Comparison of ENCODE assay signal across 13 mouse cellular contexts in the genomic region with DNA sequence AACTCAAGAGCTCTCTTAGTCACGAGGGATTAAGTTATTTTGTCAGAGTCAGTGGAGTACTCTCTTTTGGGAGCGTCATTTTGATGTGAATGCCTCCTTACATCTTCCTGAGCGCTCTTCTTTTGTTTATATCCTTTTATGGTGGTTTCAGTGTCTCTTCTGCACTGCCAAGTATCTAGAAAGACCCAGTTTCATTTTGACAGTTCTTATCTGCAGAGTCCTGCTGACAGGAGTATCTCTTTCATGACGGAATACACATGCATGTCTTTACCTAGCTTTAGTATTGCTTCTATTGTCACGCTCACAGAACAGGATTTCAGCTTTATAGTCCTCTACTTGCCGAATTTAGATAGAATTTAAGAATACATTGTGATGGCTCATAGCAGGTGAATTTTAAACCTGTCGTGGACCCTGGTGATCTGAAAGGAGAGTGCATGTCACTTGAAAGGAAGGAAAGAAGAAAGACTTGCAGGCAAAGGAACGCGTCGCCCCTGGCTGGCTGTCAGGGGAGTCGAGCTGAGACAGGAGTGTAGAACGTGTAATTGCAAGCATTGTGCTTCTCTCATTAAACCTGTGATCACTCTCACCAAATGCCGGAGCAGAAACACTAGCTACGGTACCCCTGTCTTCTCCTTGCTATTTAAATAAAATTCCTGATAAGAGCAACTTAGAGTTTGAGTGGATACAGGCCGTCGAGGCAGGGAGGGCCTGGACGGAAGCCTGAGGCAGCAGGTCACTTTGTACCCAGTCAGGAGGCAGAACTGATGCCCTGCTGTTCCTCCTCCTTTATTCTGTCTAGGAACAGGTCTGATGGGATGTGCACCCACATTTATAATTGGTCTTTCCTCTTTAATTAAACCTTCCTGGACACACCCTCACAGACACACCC.
DNase-seq lines count a peak whose midpoint lies in the region; ATAC-seq and TF ChIP-seq lines count a peak whose summit lies in the region.
"Had no signal": no experiment of that assay in that cellular context is flagged by ENCODE, and none has a peak within 500 bp of the region (broad histone marks: within the 10 kb centered on the region; RNA-seq: fewer than 3 reads in every experiment).

No protein-coding gene starts in this region.

- H3K4me1 ChIP-seq in forebrain, embryonic 11.5 days (replicated peaks; ENCODE audit: control insufficient read depth, insufficient read depth, low read length): no peaks in the 10 kb centered on the region
- no peaks in the 10 kb centered on the region for H3K4me1 ChIP-seq in forebrain, embryonic 13.5 days
- H3K4me1 ChIP-seq in heart, embryonic 16.5 days (ENCODE audit: control insufficient read depth, insufficient read depth, low read length): peaks cover 14% of the 10 kb centered on the region
- peaks cover 41% of the 10 kb centered on the region for H3K4me1 ChIP-seq in bone marrow macrophage, adult 2 months (ENCODE audit: control insufficient read depth, insufficient read depth, low read length)
- H3K4me1 ChIP-seq in midbrain, embryonic 16.5 days (ENCODE audit: control insufficient read depth, insufficient read depth, low read length): 0 out of 2 replicates have a peak, but pooled peaks cover 3% of the 10 kb centered on the region
- H3K4me1 ChIP-seq in hindbrain, embryonic 10.5 days (replicated peaks): no peaks in the 10 kb centered on the region
- H3K4me1 ChIP-seq: hindbrain, embryonic 15.5 days had no signal

- no peak for TF ChIP-seq CTCF in bone marrow macrophage, adult 2 months (IDR thresholded peaks at IDR 0.05; ENCODE audit: low read depth, low read length)

- H3K9ac ChIP-seq in forebrain, embryonic 11.5 days (ENCODE audit: low read length): no peak overlapping the region
- no peak overlapping the region for H3K9ac ChIP-seq in forebrain, embryonic 13.5 days
- H3K9ac ChIP-seq in heart, embryonic 16.5 days (ENCODE audit: low read length): no peak overlapping the region
- no peak overlapping the region for H3K9ac ChIP-seq in midbrain, embryonic 16.5 days (ENCODE audit: low read depth, low read length)
- H3K9ac ChIP-seq: hindbrain, embryonic 15.5 days had no signal

- H3K27ac ChIP-seq in forebrain, embryonic 11.5 days (ENCODE audit: low read depth, low read length): no peak overlapping the region
- H3K27ac ChIP-seq in forebrain, embryonic 13.5 days: no peak overlapping the region
- peak overlapping the region; percentile 24; the same call in 1 of the 2 replicates for H3K27ac ChIP-seq in heart, embryonic 16.5 days (ENCODE audit: low read length)
- peak overlapping the region; percentile 83 for H3K27ac ChIP-seq in bone marrow macrophage, adult 2 months (ENCODE audit: insufficient read depth, low read depth, low read length)
- H3K27ac ChIP-seq in midbrain, embryonic 16.5 days (ENCODE audit: low read length): peak overlapping the region; percentile 47; the same call in 1 of the 2 replicates
- H3K27ac ChIP-seq in hindbrain, embryonic 10.5 days: no peak overlapping the region
- H3K27ac ChIP-seq: hindbrain, embryonic 15.5 days had no signal

- ATAC-seq in forebrain, embryonic 11.5 days (replicated peaks; ENCODE audit: low FRiP score): peak; percentile 39; the same call in 1 of the 2 replicates
- no peak for ATAC-seq in forebrain, embryonic 13.5 days
- ATAC-seq in heart, embryonic 16.5 days (replicated peaks; ENCODE audit: extremely low read depth, insufficient read depth, low FRiP score): no peak
- ATAC-seq in midbrain, embryonic 16.5 days: peak; percentile 71

- H3K27me3 ChIP-seq in forebrain, embryonic 11.5 days (ENCODE audit: control insufficient read depth, insufficient read depth, low read length): no peaks in the 10 kb centered on the region
- H3K27me3 ChIP-seq in forebrain, embryonic 13.5 days: no peaks in the 10 kb centered on the region
- H3K27me3 ChIP-seq in heart, embryonic 16.5 days (ENCODE audit: control insufficient read depth, insufficient read depth, low read length): no peaks in the 10 kb centered on the region
- H3K27me3 ChIP-seq in midbrain, embryonic 16.5 days (ENCODE audit: control insufficient read depth, insufficient read depth, low read depth, low read length): no peaks in the 10 kb centered on the region
- H3K27me3 ChIP-seq in hindbrain, embryonic 10.5 days (ENCODE audit: insufficient read depth, poor library complexity, severe bottlenecking): no peaks in the 10 kb centered on the region
- H3K27me3 ChIP-seq: hindbrain, embryonic 15.5 days had no signal

- WGBS in forebrain, embryonic 11.5 days: 86% methylated on average over 17 of the region's 17 CpGs
- WGBS in forebrain, embryonic 13.5 days: 78% methylated on average over 17 of the region's 17 CpGs
- 45% methylated on average over 17 of the region's 17 CpGs for WGBS in heart, embryonic 16.5 days
- 62% methylated on average over 17 of the region's 17 CpGs for WGBS in midbrain, embryonic 16.5 days
- 89% methylated on average over 17 of the region's 17 CpGs for WGBS in hindbrain, embryonic 10.5 days

- no peaks in the 10 kb centered on the region for H3K36me3 ChIP-seq in forebrain, embryonic 11.5 days (ENCODE audit: control insufficient read depth, insufficient read depth, low read length)
- H3K36me3 ChIP-seq in forebrain, embryonic 13.5 days (ENCODE audit: poor library complexity, severe bottlenecking): no peaks in the 10 kb centered on the region
- peaks cover 6% of the 10 kb centered on the region; the same call in 1 of the 2 replicates for H3K36me3 ChIP-seq in heart, embryonic 16.5 days (ENCODE audit: control insufficient read depth, insufficient read depth)
- no peaks in the 10 kb centered on the region for H3K36me3 ChIP-seq in midbrain, embryonic 16.5 days (ENCODE audit: control insufficient read depth, insufficient read depth, low read length)
- peaks cover 6% of the 10 kb centered on the region; the same call in 1 of the 2 replicates for H3K36me3 ChIP-seq in hindbrain, embryonic 10.5 days
- H3K36me3 ChIP-seq: hindbrain, embryonic 15.5 days had no signal

- H3K9me3 ChIP-seq in forebrain, embryonic 11.5 days (ENCODE audit: control insufficient read depth, low read length): no peaks in the 10 kb centered on the region
- no peaks in the 10 kb centered on the region for H3K9me3 ChIP-seq in forebrain, embryonic 13.5 days (replicated peaks)
- no peaks in the 10 kb centered on the region for H3K9me3 ChIP-seq in heart, embryonic 16.5 days (replicated peaks; ENCODE audit: control insufficient read depth, low read length)
- H3K9me3 ChIP-seq in midbrain, embryonic 16.5 days (replicated peaks; ENCODE audit: control insufficient read depth, low read length, poor library complexity, severe bottlenecking): no peaks in the 10 kb centered on the region
- no peaks in the 10 kb centered on the region for H3K9me3 ChIP-seq in hindbrain, embryonic 10.5 days
- H3K9me3 ChIP-seq: G1E; hindbrain, embryonic 15.5 days had no signal

- no peak for DNase-seq in forebrain, embryonic 11.5 days (ENCODE audit: low spot score)
- DNase-seq in heart, adult 8-10 months (ENCODE audit: low spot score): no peak
- no peak for DNase-seq in kidney, postnatal 25 days
- no peak for DNase-seq in hindbrain, embryonic 10.5 days (ENCODE audit: low spot score)
- DNase-seq: adrenal gland, postnatal 36 days; cerebellum, adult 11 months; kidney, adult 9 months had no signal

- H3K4me3 ChIP-seq in forebrain, embryonic 11.5 days (ENCODE audit: low read depth, low read length): no peak overlapping the region
- H3K4me3 ChIP-seq in forebrain, embryonic 13.5 days: no peak overlapping the region
- H3K4me3 ChIP-seq in heart, embryonic 16.5 days (ENCODE audit: low read length): no peak overlapping the region
- no peak overlapping the region for H3K4me3 ChIP-seq in bone marrow macrophage, adult 2 months (ENCODE audit: insufficient read depth, low read length)
- no peak overlapping the region for H3K4me3 ChIP-seq in midbrain, embryonic 16.5 days (ENCODE audit: low read depth, low read length)
- H3K4me3 ChIP-seq in hindbrain, embryonic 10.5 days: no peak overlapping the region
- H3K4me3 ChIP-seq: hindbrain, embryonic 15.5 days had no signal

- TF ChIP-seq POLR2A in bone marrow macrophage, adult 2 months (IDR thresholded peaks at IDR 0.05; ENCODE audit: borderline replicate concordance, low read depth, low read length): no peak

- no peak overlapping the region for H3K4me2 ChIP-seq in forebrain, embryonic 11.5 days (ENCODE audit: low read depth, low read length, severe bottlenecking)
- no peak overlapping the region for H3K4me2 ChIP-seq in forebrain, embryonic 13.5 days
- peak overlapping the region; percentile 31 for H3K4me2 ChIP-seq in heart, embryonic 16.5 days (ENCODE audit: low read depth, low read length)
- H3K4me2 ChIP-seq in midbrain, embryonic 16.5 days (ENCODE audit: low read length): no peak overlapping the region
- H3K4me2 ChIP-seq: hindbrain, embryonic 15.5 days had no signal

Comparison
In these comparisons a context has a peak if more than half of its experiments do, and no peak if none do; other contexts are left out.
1. ATAC-seq: peak in forebrain, embryonic 11.5 days (single experiment) and midbrain, embryonic 16.5 days (single experiment); none in forebrain, embryonic 13.5 days (single experiment) and heart, embryonic 16.5 days (single experiment).
2. H3K27ac ChIP-seq: peak in heart, embryonic 16.5 days (single experiment), bone marrow macrophage, adult 2 months (single experiment) and midbrain, embryonic 16.5 days (single experiment); none in forebrain, embryonic 11.5 days (single experiment), forebrain, embryonic 13.5 days (single experiment) and hindbrain, embryonic 10.5 days (single experiment).